Mouse (Mus musculus) liver (tissue): ENCODE data around the gene Kcnj1.

Experiments
- DNase-seq: peaks from one replicate; pipeline ENCODE4 v3.0.0-alpha.2; 2020; ENCODE audit warnings: mixed read lengths

Gene Kcnj1

GRCm38 (mm10) chr9:32372202-32372601, at the start of gene Kcnj1:
Kcnj1 (plus strand) TSS chr9:32372493.
- no peak for DNase-seq

- DNase-seq, result no peak
These were observed 48.7 kb upstream of the Kcnj1 start for GRCm38 (mm10) chr9:32323610-32324009.

DNA sequence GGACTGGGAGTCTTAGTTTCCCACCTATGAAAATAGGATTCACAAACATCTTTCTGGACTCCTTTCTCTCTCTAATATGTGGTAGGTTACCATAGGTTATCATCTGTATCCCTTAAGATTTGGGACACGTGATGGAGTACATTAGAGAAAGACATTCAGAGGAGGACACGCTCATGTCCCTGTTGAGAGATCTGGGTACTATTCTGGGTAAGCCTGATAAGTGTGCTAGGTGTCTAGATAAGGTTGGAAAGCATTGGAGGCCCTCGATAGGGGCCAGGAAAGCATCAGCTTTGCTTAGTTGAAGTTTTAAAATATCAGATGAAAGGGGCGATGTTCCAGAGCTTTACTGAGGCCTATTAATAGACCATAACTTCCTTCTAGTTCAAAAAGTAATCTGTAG, 43.5 kb upstream of the Kcnj1 start:
- no peak for DNase-seq

GRCm38 (mm10) chr9:32331162-32331561, 41.1 kb upstream of the Kcnj1 start:
- DNase-seq, result no peak

DNA sequence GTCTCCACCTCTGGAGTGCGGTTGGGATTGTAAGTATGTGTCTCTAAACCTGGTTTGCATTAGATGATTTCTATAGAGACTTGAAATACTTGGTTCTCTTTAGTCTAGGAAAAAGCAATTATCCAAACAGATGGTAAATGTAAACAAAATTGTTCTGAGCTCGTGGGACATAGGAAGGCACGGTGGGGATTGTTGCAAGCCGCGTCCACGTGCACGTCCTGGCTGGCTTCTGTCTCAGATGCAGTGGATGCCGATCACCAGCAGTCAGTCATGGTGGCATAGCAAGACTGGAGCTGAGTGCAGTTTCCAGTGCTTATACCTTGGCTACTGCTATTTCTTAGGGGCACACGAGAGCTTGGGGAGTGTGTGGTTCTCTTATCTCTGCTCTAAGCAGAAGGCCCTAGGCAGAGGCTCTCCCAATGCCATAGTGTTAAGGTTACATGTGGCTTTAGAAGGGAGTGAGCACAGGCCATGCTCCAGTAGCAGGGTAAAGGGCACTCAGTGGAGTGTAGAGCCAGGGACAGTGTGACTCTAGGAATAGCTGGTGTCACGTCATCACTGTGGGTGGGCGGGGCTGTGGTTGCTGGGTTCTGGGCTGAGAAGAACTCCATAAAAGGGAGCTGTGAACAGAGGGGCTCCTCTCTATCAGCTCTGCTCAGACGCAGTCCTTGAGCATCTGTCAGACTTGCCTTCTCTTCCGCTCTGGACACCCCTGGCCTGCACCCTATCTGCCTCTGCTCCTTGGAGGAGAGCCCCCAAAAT, 36.7 kb upstream of the Kcnj1 start:
- DNase-seq, result peak; percentile 54

- peak; percentile 8 for DNase-seq
These were observed 31.5 kb upstream of the Kcnj1 start for GRCm38 (mm10) chr9:32340831-32341230.

GRCm38 (mm10) chr9:32342929-32343328, 29.4 kb upstream of the Kcnj1 start:
- no peak for DNase-seq

DNA sequence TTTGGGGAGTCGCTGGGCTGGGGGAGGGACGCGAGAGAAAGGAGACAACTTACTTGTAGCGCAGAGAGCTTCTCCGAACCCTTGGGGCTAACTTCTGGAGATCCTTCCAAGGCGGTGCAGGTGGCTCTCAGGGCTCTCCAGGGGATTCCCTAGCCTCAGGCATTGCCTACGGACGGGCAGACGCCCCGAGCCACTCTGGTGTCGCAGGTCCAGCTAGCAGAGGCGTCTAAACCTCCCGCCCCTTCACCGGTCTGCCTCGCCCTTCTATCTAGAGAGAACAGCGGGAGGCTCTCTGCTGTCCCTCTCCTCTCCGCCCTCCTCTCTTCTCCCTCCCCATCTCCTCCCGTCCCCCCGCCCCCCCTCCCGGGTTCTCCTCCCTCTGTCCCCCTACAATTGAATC, 28.2 kb upstream of the Kcnj1 start, which contains the start of gene Kcnj5:
Gene Kcnj5, minus strand, starts transcription at position 300 of the 400 bp plus-strand sequence.
- DNase-seq, result peak; percentile 53

GRCm38 (mm10) chr9:32344489-32344888, 27.8 kb upstream of the Kcnj1 start:
- no peak for DNase-seq

- no peak for DNase-seq
These were observed 24.2 kb upstream of the Kcnj1 start for GRCm38 (mm10) chr9:32348096-32348495.

DNA sequence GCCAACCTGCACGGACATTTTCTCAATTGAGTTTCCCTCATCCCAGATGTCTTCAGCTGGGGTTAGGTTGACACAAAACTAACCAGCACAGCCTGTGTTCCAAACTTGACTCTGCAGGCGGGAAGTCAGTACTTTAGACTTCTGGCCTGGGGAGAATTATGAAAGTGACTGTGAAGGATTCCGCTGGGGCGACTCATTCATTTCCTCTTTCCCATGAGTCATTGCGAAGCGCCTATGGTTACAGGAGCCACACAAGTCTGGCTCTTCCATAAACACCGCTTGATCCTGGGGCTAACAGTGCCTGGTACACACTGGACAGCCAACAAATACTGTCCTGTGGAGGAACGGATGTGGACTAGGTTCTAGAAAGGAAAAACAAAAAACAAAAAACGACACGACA, 22.9 kb upstream of the Kcnj1 start:
- DNase-seq, result no peak

DNA sequence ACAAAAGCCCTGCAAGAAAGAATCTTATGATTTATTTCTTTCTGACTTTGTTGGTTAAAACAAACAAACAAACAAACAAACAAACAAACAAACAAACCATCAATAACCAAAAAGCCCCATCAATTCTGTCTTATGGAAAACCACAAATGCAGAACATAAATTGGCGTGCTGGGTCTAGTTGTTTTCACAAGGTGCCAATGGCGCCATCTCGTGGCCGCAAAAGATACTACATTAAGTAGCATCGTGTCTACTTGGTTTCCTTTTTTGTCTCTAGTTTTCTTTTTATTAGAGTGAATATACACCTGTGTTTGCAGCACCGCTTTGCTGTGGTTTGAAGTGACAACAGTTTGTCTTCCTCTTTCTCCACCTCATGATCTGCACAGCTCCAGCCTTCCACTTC, 22.0 kb upstream of the Kcnj1 start:
- peak; percentile 72 for DNase-seq

- DNase-seq, result no peak
These were observed 11.5 kb upstream of the Kcnj1 start for GRCm38 (mm10) chr9:32360770-32361169.

DNA sequence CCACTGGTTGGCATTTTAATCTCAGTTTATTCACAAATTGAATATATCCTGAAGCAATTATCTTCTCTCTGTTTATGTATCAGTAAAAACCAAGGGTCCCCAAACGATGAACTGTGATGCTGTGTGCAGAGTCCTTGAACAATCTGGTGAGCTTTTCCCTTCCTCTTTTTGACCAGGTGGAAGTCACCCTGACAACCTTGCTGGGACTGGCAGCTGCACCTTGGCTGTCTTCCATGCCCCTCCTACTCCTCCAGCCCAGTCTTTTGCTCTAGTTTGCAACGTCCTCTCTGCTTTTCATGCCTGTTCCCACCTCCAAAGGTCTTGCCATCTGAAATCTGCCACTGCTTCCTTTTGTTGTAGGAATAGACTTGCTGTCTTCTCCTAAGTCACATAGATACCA, 3.5 kb upstream of the Kcnj1 start:
- no peak for DNase-seq

- DNase-seq, result no peak
These were observed 2.9 kb upstream of the Kcnj1 start for GRCm38 (mm10) chr9:32369388-32369787.

- no peak for DNase-seq
These were observed 1.4 kb downstream of the Kcnj1 start for GRCm38 (mm10) chr9:32373656-32374055.

- no peak for DNase-seq
These were observed 3.7 kb downstream of the Kcnj1 start for GRCm38 (mm10) chr9:32376031-32376430.

DNA sequence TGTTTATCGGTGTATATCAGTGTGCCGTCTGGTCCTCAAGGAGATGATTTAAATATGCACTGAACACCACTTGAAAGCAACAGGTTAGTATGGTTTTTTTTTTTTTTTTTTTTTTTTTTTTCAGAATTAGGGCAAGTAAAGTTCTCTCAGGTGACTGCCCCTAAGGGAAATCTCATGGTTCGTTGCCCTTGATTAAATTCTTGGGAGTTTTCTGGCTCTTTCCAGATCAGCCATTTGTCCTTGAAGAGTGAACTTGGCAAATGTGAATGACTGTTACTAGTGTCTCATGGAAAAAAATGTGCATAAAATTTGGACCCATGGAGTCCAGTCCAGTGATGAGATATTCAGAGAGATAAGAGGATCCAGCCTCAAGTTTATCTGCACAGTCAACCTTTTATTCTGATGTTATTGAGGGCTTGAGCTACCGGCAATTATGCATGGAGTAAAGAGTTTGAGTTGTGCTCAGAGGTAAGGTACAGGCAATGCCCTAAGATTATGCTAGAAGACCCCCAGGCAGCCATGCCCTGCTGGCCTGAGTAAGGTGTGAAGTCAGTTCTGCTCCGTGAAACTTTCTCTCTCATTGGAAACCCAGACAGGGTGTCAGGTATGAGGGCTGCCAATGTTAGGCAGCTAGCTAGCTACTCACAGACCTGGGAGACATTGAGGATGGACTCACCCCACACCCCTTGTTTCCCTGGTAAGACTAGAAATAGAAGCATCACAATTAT, 4.7 kb downstream of the Kcnj1 start:
- no peak for DNase-seq

DNA sequence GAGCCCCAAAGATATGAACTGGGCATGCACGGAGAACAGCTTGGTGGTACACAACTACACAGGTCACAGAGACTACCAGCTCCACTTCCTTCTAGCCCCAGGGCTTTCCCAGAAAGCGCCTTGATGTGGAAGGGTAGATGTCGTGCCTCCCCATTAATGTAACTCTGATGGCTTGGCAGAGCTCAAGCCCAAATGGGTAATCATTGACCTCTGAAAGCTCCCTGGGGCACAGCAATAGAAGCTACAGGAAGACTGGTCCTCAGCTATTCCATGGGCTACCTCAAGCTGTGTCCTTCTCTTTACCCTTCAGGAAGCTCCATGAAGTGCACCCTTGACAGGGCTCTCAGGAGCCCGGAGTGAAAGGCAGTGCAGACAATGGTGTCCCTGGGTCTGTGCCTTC, 12.6 kb downstream of the Kcnj1 start:
- DNase-seq, result no peak

DNA sequence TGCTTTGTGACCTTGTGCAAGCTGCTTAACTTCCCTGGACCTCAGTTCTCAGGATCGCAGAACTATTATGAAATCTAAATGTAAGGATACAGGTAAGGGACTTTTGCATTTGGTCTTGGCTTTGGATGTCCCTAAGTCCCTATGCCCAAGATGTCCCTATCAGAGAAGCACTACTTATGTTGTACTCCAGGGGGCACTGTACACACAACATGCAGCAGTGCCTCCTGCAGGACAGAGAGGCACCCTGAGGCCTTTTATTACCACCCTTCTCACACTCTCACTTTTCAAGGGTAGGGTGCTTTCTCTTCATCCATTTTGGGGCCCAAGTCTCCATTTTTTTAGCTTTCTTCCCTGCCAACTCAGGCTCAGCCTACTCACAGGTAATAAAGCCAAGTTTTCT, 15.8 kb downstream of the Kcnj1 start:
- DNase-seq, result no peak

DNA sequence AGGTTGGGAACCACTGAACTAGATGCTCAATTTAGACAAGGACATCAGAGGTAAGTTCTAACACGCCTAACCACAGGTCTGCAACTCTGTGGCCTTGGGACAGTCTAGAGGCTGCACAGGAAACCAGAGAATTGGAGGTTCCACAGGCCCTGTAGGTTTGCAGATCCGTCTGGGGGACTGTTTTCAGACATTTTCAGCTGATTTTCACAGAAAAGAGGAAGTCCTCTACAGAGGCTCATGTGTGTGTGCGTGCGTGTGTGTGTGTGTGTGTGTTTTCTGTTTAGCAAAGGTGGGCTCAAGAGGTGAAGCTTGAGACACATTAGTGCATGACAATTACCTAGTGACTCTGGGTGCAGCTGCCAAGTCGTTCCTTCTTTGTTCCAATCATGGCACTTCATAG, 18.8 kb downstream of the Kcnj1 start:
- no peak for DNase-seq

DNA sequence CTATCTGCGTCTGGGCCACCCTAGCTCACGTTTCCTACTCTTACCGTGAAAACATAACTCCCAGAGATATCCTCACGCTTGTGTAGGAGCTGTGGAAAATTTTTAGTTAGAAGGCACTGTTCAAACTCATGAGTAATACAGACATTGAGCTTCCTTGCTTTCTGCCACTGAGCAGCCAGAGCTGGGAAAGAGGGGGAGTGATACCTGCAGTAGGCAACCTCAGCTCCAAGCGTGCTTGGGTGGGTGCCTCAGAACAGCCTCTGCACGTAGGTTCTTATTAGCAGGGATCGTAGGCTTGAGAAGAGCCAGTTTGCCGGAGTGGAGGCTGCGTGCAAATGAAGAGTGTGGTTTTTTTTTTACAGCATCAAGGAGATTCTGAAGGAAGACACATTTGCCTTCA, 19.4 kb downstream of the Kcnj1 start:
- no peak for DNase-seq

DNA sequence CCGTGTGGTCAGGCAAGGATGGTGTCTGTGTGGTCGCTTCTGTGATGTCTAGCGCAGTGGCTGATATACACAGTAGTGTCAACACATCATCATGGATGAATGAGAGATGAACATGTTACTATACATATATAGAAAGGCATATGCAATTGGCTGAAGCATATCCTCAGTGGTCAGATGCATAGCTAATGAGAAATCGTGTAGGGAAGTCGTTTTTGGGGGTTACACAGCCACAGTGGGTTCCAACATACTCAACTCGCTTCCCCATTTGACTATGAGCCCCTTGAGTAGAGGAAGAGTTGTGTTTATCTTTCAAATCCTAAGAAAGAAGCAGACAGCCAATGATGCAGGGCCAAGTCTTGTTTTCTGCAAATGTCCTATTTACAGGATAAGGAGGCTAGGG, 20.4 kb downstream of the Kcnj1 start:
- no peak for DNase-seq

DNA sequence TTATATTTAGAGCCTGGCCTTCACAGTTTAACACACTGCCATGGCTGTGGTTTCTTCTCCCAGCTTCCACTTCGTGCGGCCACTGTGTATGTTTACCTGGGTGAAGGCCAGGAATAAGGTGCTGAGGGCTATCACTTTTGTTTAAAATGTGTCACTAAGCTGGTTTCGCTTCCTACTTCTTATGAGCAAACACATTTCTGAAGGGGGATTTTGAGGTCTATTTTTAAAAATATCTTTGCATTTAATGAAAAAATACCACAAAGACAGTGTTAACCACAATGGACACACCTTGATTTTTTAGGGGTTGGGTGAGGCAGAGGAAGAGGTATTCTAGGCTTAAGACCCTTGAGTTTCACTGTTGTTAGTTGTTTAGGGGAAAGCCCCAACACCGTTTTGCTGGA, 22.5 kb downstream of the Kcnj1 start:
- no peak for DNase-seq
